Mouse (Mus musculus) heart, embryonic 14.5 days (tissue): Measurements from ENCODE around the gene Crlf2. TPM values are rescaled to one million over a fixed set of nuclear protein-coding genes. Genes with fewer than 3 reads are reported as not detected.

Experiments used
- ATAC-seq: fragments of 200-750 bp; cut with Nextera tagmentation; 2 replicates; pipeline ENCODE4 v1.8.0; 2017; ENCODE audit warnings: low read depth, moderate TSS enrichment; ENCODE audit not compliant: insufficient number of reproducible peaks, insufficient read depth, low FRiP score
- H3K27ac ChIP-seq, 2 experiments: fragments of 200-500 bp in 1 of 2; fragments of 300-500 bp in 1 of 2; sonication (generic) in 1 of 2; replicated peaks in 1 of 2; 2 replicates each; pipeline ENCODE4 v1.5.1; 2012 to 2014; ENCODE audit warnings: low read depth in 2 of 2, low read length in 2 of 2, control low read depth in 1 of 2, mild to moderate bottlenecking in 1 of 2, mixed read lengths in 1 of 2; ENCODE audit not compliant: control insufficient read depth in 1 of 2, insufficient read depth in 1 of 2
- H3K27me3 ChIP-seq: fragments of 300-500 bp; sonication (generic); 2 replicates; pipeline ENCODE4 v1.6.1; 2014; ENCODE audit warnings: mild to moderate bottlenecking, low read length, control low read depth; ENCODE audit not compliant: control insufficient read depth, insufficient read depth
- H3K36me3 ChIP-seq: fragments of 300-500 bp; sonication (generic); 2 replicates; pipeline ENCODE4 v1.6.1; 2014; ENCODE audit warnings: mild to moderate bottlenecking, control low read depth, low read length, mixed read lengths; ENCODE audit not compliant: control insufficient read depth, insufficient read depth
- H3K4me1 ChIP-seq, 2 experiments: fragments of 200-500 bp in 1 of 2; fragments of 300-500 bp in 1 of 2; sonication (generic) in 1 of 2; 2 replicates each; pipeline ENCODE4 v1.6.1; 2012 to 2014; ENCODE audit warnings: low read length in 2 of 2, control low read depth in 1 of 2, mixed read lengths in 1 of 2; ENCODE audit not compliant: control insufficient read depth in 2 of 2, insufficient read depth in 2 of 2
- H3K4me2 ChIP-seq: fragments of 300-500 bp; sonication (generic); 2 replicates; pipeline ENCODE4 v1.6.1; 2014; ENCODE audit warnings: mild to moderate bottlenecking, low read length
- H3K4me3 ChIP-seq, 2 experiments: fragments of 200-500 bp in 1 of 2; fragments of 300-500 bp in 1 of 2; sonication (generic) in 1 of 2; 2 replicates each; pipeline ENCODE4 v1.5.1; 2012 to 2014; ENCODE audit warnings: low read length in 2 of 2, mild to moderate bottlenecking in 2 of 2, control low read depth in 1 of 2, low read depth in 1 of 2, moderate library complexity in 1 of 2; ENCODE audit not compliant: control insufficient read depth in 1 of 2, insufficient read depth in 1 of 2
- H3K9ac ChIP-seq: fragments of 300-500 bp; sonication (generic); 2 replicates; pipeline ENCODE4 v1.6.1; 2014; ENCODE audit warnings: mild to moderate bottlenecking, low read length
- H3K9me3 ChIP-seq: fragments of 300-500 bp; sonication (generic); 2 replicates; pipeline ENCODE4 v1.6.1; 2016; ENCODE audit warnings: low read length, control low read depth; ENCODE audit not compliant: control insufficient read depth
- WGBS: fragments of 180-500 bp; shearing (Covaris S2); extraction: QIAGEN DNeasy Blood & Tissue Kit; methylation state at CpG from one replicate; pipeline ENCODE4 v1.1.7; 2014; 5-methylcytosine and 5-hydroxymethylcytosine counted together
- polyA plus RNA-seq: library from polyadenylated mRNA; unstranded; fragments of >200 nt; fragmentation: Nextera tagmentation; extraction: Ambion mirVana; gene quantifications from 2 replicates; pipeline ENCODE4 v1.2.1, GENCODE M21; 2014

Crlf2 gene
- polyA plus RNA-seq, 1 experiment from 2014 or later = 7.0 TPM

- H3K4me3 ChIP-seq = no peak overlapping the region
- ATAC-seq = no peak
- 8% methylated on average over 1 of the region's 1 CpGs for WGBS
These were observed 52.1 kb downstream of the Crlf2 start for GRCm38 (mm10) chr5:109506729-109507128.

More at GRCm38 (mm10) chr5:109506729-109507128, 52.1 kb downstream of the Crlf2 start:
- 0 out of 2 replicates have a peak, but pooled peaks cover 3% of the 10 kb centered on the region for H3K9me3 ChIP-seq
- H3K36me3 ChIP-seq = no peaks in the 10 kb centered on the region
- no peak overlapping the region for H3K4me2 ChIP-seq
- no peaks in the 10 kb centered on the region for H3K27me3 ChIP-seq
- H3K4me1 ChIP-seq = no peaks in the 10 kb centered on the region
- no peak overlapping the region for H3K9ac ChIP-seq
- H3K27ac ChIP-seq = no peak overlapping the region

Other genes starting within 250 kb of the Crlf2 start
- gene Vmn2r16, start 228.8 kb downstream of the Crlf2 start, polyA plus RNA-seq = not detected in 2 replicates
- not detected in 2 replicates for gene Vmn2r17, start 139.3 kb downstream of the Crlf2 start, polyA plus RNA-seq
- 0.66 and 0.73 TPM in 2 replicates for gene 5430403G16Rik, start 132.0 kb upstream of the Crlf2 start, polyA plus RNA-seq
- gene 4930522L14Rik, start 192.9 kb upstream of the Crlf2 start, polyA plus RNA-seq = 3.6 and 3.7 TPM in 2 replicates